Mouse (Mus musculus): ENCODE measurements at regions not wholly inside any gene's neighbourhood (a gene's known extent, or its start where the extent isn't known, plus 50 kb on each side); places are given as distances from the start of the nearest gene placed in this dataset.

DNA sequence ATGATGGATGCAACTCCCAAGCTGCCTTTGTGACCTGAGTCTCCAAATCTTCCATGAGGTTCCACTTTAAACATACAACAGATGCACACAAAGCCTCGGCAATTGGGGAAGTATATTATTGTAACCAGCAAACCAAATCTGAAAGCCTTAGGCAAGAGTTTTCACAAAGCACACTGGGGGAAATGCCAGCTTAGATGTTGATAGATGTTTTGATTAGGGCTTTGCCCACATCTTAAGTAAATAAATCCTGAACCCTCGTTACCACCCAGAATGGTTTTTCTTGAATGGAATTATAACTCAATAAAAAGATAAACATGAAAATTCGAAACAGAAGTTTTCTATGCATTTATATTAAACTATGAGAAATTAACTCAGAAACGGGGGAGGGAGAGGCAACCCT lies 302.7 kb downstream of the Sorl1 start:
- WGBS: 73% methylated on average over 4 of the region's 4 CpGs
- no peaks in the 10 kb centered on the region for H3K4me1 ChIP-seq (replicated peaks)
- H3K4me3 ChIP-seq: no peak overlapping the region
- no peaks in the 10 kb centered on the region for H3K27me3 ChIP-seq
- H3K9ac ChIP-seq: no peak overlapping the region
- H3K27ac ChIP-seq (replicated peaks): no peak overlapping the region
- H3K36me3 ChIP-seq: no peaks in the 10 kb centered on the region
- no peak for ATAC-seq (ENCODE audit: low read depth)
- no peaks in the 10 kb centered on the region for H3K9me3 ChIP-seq
- no peak overlapping the region for H3K4me2 ChIP-seq

DNA sequence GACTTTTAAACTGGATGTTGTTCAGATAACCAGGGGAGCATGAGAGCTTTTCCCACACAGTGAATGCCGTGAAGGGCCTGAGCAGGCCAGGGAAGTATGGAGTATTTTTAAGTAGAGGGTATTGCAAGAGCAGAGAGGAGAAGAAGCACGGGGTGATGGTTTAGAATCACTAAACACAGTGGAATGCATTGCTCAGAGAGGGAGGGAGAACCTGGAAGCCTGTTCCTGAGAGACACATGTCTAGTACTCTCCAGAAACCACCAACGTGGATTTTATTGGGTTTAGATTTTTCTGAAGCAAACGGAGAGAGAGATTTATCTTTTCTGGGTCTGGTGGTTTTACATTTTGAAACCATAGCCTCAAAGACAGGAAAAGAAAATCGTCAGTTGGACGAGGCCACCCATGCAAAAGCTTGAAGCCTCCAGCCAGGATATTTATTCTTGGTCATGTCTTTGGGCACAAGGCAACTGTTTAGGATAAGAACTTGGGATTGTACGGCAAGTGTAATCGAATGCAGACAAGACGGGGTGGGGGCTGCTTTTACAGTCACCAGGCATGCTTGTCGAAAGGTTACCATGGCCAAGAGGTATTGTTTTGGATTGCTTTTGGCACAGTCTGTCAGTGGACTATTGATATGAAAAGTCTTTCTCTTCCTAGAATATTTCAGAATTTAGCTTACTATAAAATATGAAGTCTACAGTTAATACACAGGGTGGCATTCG lies 306.2 kb downstream of the Sorl1 start:
- Histone ChIP-seq H3K4me1 (replicated peaks) (no peaks in the 10 kb centered on the region), H3K4me2 (no peak overlapping the region), H3K36me3 (no peaks in the 10 kb centered on the region), H3K9ac (no peak overlapping the region), H3K27ac (replicated peaks) (no peak overlapping the region), H3K9me3 (no peaks in the 10 kb centered on the region), H3K27me3 (no peaks in the 10 kb centered on the region), H3K4me3 (no peak overlapping the region)
- 79% methylated on average over 11 of the region's 11 CpGs for WGBS
- no peak for ATAC-seq (ENCODE audit: low read depth)

DNA sequence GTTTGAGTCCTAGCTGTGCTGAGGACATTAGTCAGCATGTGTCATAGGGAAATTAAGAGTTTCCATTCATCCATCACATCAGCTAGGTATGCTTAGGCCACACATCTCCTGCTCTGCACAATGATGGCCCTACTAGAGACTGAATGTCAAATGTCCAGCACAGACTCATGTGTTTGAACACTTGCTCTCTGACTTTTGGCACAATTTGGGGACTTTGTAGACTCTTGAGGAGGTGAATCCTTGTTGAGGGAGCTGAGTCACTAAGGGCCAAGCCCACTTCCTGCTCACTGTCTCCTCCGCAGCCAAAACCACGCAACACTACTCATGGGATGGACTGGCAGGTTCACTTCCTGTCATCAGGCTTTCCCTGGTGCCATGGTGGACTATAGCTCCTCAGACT lies 308.2 kb downstream of the Sorl1 start:
- H3K9ac ChIP-seq: no peak overlapping the region
- no peak overlapping the region for H3K27ac ChIP-seq (replicated peaks)
- H3K4me1 ChIP-seq (replicated peaks): no peaks in the 10 kb centered on the region
- no peak overlapping the region for H3K4me2 ChIP-seq
- no peak overlapping the region for H3K4me3 ChIP-seq
- no peak for ATAC-seq (ENCODE audit: low read depth)
- H3K9me3 ChIP-seq: no peaks in the 10 kb centered on the region
- 92% methylated on average over 2 of the region's 2 CpGs for WGBS
- no peaks in the 10 kb centered on the region for H3K27me3 ChIP-seq
- no peaks in the 10 kb centered on the region for H3K36me3 ChIP-seq

DNA sequence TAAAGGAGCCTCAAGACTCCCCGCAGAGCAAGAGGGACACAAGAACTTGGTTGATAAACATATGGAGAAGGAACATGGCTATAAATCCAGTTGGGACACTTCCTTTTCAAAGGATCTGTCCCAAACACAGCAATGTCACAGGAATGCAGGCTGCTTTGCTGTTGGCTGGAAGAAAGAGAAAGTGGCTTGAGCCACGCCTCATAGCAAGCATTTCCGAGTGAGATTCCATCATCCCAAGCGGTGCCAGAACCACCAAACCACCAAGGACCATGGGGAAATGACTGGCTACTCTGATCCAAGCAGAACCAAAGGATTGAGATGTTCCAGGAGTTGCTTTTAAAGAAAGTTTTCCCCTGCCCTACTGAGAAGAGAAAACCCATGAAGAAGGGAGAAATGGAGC lies 314.8 kb downstream of the Sorl1 start:
- no peak overlapping the region for H3K4me3 ChIP-seq
- H3K4me2 ChIP-seq: no peak overlapping the region
- H3K36me3 ChIP-seq: no peaks in the 10 kb centered on the region
- H3K27me3 ChIP-seq: no peaks in the 10 kb centered on the region
- H3K4me1 ChIP-seq (replicated peaks): peaks cover 21% of the 10 kb centered on the region
- no peaks in the 10 kb centered on the region for H3K9me3 ChIP-seq
- no peak overlapping the region for H3K9ac ChIP-seq
- no peak overlapping the region for H3K27ac ChIP-seq (replicated peaks)
- ATAC-seq (ENCODE audit: low read depth): no peak
- WGBS: 75% methylated on average over 4 of the region's 4 CpGs

DNA sequence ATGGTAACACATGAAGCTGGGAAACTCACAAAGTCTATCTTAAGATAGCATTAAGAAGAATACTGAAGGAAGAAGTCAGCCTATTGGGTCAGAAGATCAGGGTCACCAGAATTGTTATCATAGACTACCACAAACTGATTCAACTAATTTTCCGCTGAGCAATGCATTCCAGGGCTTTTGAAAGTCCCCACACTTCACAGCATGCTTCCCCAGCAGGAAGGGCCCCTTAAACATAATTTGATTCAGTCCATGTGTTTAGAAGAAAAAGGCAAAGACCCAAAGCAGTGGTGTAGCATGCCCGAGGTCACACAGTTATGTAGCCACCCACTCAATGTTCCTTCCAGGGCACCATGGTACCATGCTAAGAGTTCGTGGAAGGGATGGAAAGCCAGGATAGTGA lies 315.3 kb downstream of the Sorl1 start:
- H3K27ac ChIP-seq (replicated peaks): no peak overlapping the region
- no peak for ATAC-seq (ENCODE audit: low read depth)
- H3K4me1 ChIP-seq (replicated peaks): peaks cover 26% of the 10 kb centered on the region
- no peaks in the 10 kb centered on the region for H3K9me3 ChIP-seq
- no peaks in the 10 kb centered on the region for H3K36me3 ChIP-seq
- WGBS: 48% methylated on average over 3 of the region's 3 CpGs
- no peak overlapping the region for H3K9ac ChIP-seq
- no peaks in the 10 kb centered on the region for H3K27me3 ChIP-seq
- no peak overlapping the region for H3K4me2 ChIP-seq
- no peak overlapping the region for H3K4me3 ChIP-seq

DNA sequence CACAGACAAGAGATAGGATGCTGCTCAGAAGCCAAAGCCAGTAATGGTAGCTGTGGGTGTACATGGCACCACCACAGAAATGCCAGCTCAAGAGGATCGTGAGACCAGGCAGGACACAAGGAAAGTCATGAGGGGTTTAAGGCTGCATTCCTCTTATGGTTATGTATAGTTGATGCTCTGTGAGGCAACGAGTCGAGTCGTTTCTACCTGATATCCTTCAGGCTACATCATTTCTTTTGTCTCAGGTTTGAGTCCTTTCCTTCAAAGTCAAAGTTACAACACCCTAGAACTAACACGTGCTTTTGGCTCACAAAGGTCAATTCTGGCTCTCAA lies 317.8 kb downstream of the Sorl1 start:
- no peaks in the 10 kb centered on the region for H3K9me3 ChIP-seq
- peak overlapping the region; percentile 64; the same call in 1 of the 2 replicates for H3K27ac ChIP-seq (replicated peaks)
- H3K4me1 ChIP-seq (replicated peaks): peaks cover 28% of the 10 kb centered on the region
- H3K9ac ChIP-seq: no peak overlapping the region; the same call in 1 of the 2 replicates
- no peak overlapping the region for H3K4me3 ChIP-seq
- no peak overlapping the region for H3K4me2 ChIP-seq
- no peaks in the 10 kb centered on the region for H3K36me3 ChIP-seq
- 92% methylated on average over 5 of the region's 5 CpGs for WGBS
- H3K27me3 ChIP-seq: no peaks in the 10 kb centered on the region
- ATAC-seq (ENCODE audit: low read depth): no peak

DNA sequence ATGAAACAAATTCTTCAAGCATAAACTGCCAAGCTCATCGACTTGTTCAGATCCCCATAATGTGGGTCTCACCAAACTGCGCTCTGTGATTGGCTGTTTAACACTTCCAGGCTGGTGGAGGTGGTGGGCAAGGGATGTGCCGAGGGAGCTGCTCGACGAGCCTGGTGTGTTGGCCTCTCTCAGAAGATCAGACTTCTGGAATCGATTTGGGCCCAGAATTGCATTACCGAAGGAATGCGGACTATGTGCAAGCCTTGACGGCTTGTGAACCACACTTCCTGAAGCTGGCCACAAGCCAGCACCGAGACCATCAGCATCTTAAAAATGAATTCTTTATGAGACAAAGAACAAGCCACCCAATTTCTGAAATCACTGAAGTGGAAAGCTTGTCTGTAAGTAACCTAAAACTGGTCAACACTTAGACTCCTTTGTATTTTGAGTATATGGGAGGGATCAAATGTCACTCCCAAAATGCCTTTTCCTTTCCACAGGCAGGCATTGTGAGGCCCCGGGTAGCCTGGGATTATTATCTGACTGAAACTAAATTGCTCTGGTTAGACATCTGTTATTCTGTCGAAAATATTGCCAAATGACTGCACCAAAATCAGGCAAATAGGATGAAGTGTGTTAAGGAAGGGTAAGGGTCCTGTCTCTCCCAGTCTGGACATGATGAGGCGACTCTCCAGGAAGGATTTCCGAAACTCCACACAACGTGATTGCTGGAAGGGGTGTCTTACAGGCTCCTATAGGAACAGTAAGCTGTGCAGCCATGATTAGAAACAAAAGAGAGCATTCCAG lies 318.4 kb downstream of the Sorl1 start:
- H3K9ac ChIP-seq: no peak overlapping the region; the same call in 1 of the 2 replicates
- no peaks in the 10 kb centered on the region for H3K36me3 ChIP-seq
- H3K4me1 ChIP-seq (replicated peaks): peaks cover 28% of the 10 kb centered on the region
- H3K9me3 ChIP-seq: no peaks in the 10 kb centered on the region
- H3K4me2 ChIP-seq: no peak overlapping the region
- H3K4me3 ChIP-seq: no peak overlapping the region
- no peak for ATAC-seq (ENCODE audit: low read depth)
- WGBS: 54% methylated on average over 15 of the region's 15 CpGs
- H3K27me3 ChIP-seq: no peaks in the 10 kb centered on the region
- H3K27ac ChIP-seq (replicated peaks): peak overlapping the region; percentile 64

DNA sequence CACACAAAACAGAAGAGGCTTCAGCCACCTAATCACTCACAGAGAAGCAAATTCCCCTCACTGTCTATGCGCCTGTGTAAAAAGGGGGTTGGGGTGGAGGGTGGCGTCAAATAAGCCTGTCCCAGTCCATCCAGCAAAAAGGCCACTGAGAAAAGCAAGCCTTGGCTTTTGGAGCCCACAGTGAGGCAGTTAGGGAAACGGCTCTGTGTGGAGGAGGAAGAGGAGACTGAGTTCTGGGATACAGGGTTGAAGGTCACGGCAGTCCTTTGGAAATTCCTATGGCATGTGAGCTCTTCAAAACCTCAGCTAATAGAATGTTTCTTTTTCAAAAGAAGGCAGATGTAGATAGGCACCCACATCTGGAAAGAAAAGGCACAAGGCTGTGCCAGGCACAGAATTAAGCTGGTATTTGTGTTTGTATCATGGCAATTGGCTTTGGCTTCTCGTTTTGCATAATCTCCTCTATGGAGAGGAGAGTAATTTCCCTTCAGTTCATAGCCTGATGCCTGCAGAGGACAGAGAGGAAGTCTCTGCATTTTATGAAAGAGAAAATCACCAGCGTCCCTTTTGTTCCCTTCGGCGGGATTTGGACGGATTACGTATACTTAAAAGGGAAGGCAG lies 319.3 kb downstream of the Sorl1 start:
- no peak overlapping the region for H3K9ac ChIP-seq
- H3K27me3 ChIP-seq: no peaks in the 10 kb centered on the region
- no peak overlapping the region for H3K4me3 ChIP-seq
- peak overlapping the region; percentile 64 for H3K27ac ChIP-seq (replicated peaks)
- peaks cover 28% of the 10 kb centered on the region for H3K4me1 ChIP-seq (replicated peaks)
- H3K4me2 ChIP-seq: no peak overlapping the region
- ATAC-seq (ENCODE audit: low read depth): no peak
- H3K9me3 ChIP-seq: no peaks in the 10 kb centered on the region
- no peaks in the 10 kb centered on the region for H3K36me3 ChIP-seq
- WGBS: 27% methylated on average over 10 of the region's 10 CpGs

DNA sequence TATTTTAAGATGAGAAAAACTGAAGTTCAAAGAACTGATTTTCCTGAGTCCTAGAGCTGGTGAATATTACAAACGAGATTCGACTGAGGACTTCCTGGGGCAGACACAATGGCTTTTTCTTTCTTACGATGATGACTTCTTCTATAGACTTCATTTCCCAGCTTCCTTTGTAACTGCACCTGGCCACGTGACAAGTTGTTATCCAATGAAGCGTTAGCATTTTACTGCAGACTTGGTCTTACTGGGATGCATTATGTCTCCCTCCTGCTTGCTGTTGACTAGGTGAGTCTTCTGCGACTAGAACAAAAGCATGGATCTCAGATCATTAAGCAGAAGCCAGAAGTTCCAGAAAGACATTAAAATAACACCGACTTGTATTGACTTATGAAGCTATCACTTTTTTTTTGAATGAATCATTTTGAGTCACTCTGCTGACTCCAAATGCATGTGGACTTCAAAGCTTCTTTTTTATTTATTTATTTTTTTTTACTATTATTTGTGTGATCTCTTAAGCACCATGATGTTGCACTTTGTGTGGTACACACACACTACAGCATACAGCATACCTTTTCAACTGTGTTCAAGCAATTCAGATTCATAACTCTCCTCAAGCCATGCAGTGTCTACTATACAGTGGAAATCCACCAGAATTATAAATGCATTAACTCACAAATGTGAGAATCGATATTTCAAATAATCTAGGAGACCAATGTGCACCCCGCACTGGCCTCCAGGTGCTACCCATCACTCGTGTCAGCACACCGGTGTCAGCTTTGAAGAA lies 320.2 kb downstream of the Sorl1 start:
- no peak overlapping the region for H3K9ac ChIP-seq
- H3K36me3 ChIP-seq: no peaks in the 10 kb centered on the region
- no peaks in the 10 kb centered on the region for H3K27me3 ChIP-seq
- peak; percentile 75; the same call in 1 of the 2 replicates for ATAC-seq (ENCODE audit: low read depth)
- H3K4me3 ChIP-seq: no peak overlapping the region
- no peaks in the 10 kb centered on the region for H3K9me3 ChIP-seq
- H3K27ac ChIP-seq (replicated peaks): 0 out of 2 replicates have a peak overlapping the region, but pooled peaks have one; percentile 28
- H3K4me2 ChIP-seq: no peak overlapping the region
- peaks cover 28% of the 10 kb centered on the region for H3K4me1 ChIP-seq (replicated peaks)
- 67% methylated on average over 11 of the region's 11 CpGs for WGBS

DNA sequence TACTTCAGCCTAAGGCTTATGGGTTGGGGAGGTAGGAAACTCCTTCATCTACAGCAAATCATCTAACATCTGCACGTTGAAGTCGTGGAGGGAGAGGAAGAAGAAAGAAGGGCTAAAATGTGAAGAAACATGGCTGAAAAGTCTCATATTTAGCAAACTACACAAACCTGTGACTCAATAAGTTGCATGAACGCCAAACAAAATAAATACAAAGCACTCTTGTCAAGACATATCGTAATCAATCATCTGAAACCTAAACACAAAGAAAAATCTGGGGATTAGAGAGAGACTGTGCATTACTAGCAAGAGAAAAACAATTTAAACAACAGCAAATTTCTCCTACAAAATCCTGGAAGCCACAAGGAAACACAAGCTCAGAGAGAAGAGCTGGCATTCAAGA lies 322.7 kb downstream of the Sorl1 start:
- no peak for ATAC-seq (ENCODE audit: low read depth)
- peaks cover 27% of the 10 kb centered on the region for H3K4me1 ChIP-seq (replicated peaks)
- no peak overlapping the region for H3K27ac ChIP-seq (replicated peaks)
- no peaks in the 10 kb centered on the region for H3K36me3 ChIP-seq
- H3K9ac ChIP-seq: no peak overlapping the region
- no peaks in the 10 kb centered on the region for H3K9me3 ChIP-seq
- no peaks in the 10 kb centered on the region for H3K27me3 ChIP-seq
- H3K4me2 ChIP-seq: no peak overlapping the region
- no peak overlapping the region for H3K4me3 ChIP-seq
- WGBS: 78% methylated on average over 4 of the region's 4 CpGs

DNA sequence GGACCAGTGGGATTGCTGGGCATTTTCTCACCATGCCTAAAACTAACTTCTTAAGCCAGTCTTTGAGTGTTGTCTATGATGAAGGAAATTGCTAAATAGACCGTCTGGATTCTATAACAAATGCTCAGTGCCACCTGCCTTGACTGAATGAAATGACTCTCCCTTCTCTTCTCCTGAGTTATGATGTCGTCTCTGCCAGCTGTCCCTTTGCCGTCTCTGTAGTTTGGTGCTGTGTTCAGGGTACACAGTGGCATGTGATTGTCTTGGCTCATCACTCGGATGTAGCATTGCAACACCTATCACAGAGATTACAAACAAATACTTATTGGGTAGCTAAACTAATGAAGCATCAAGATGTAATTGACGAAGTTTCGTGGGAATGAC lies 331.3 kb downstream of the Sorl1 start:
- no peak overlapping the region for H3K9ac ChIP-seq
- peaks cover 19% of the 10 kb centered on the region for H3K4me1 ChIP-seq (replicated peaks)
- no peak overlapping the region for H3K4me2 ChIP-seq
- no peak overlapping the region for H3K4me3 ChIP-seq
- WGBS: 64% methylated on average over 6 of the region's 6 CpGs
- H3K27ac ChIP-seq (replicated peaks): no peak overlapping the region
- no peaks in the 10 kb centered on the region for H3K27me3 ChIP-seq
- no peaks in the 10 kb centered on the region for H3K36me3 ChIP-seq
- no peaks in the 10 kb centered on the region for H3K9me3 ChIP-seq
- no peak for ATAC-seq (ENCODE audit: low read depth)

All from neural tube, embryonic 13.5 days (tissue).